Mouse (Mus musculus) forebrain, embryonic 16.5 days (tissue): ENCODE measurements at regions not wholly inside any gene's neighbourhood (a gene's known extent, or its start where the extent isn't known, plus 50 kb on each side); places are given as distances from the start of the nearest gene placed in this dataset.
A peak's percentile ranks its signal among the peaks of the same experiment; 100 is the strongest.
"Not testable (repeated sequence)": the region's sequence is repeated elsewhere in the genome, so short reads cannot be mapped to it uniquely, and the experiment has no call there.

Experiments
- ATAC-seq: fragments of 200-750 bp; cut with Nextera tagmentation; 2 replicates; pipeline ENCODE4 v1.8.0; 2017; ENCODE audit warnings: mild to moderate bottlenecking, moderate library complexity
- H3K27ac ChIP-seq: fragments of 300-500 bp; sonication (generic); 2 replicates; pipeline ENCODE4 v1.5.1; 2014; ENCODE audit warnings: low read length, control low read depth
- H3K27me3 ChIP-seq: fragments of 300-500 bp; sonication (generic); replicated peaks from 2 replicates; pipeline ENCODE4 v1.6.1; 2014; ENCODE audit warnings: low read length; ENCODE audit not compliant: control insufficient read depth, insufficient read depth
- H3K36me3 ChIP-seq: fragments of 300-500 bp; sonication (generic); 2 replicates; pipeline ENCODE4 v1.6.1; 2014; ENCODE audit not compliant: control insufficient read depth, insufficient read depth
- H3K4me1 ChIP-seq: fragments of 300-500 bp; sonication (generic); replicated peaks from 2 replicates; pipeline ENCODE4 v1.6.1; 2014; ENCODE audit warnings: low read length; ENCODE audit not compliant: control insufficient read depth, insufficient read depth
- H3K4me2 ChIP-seq: fragments of 300-500 bp; sonication (generic); 2 replicates; pipeline ENCODE4 v1.6.1; 2014; ENCODE audit warnings: mild to moderate bottlenecking, low read length, control low read depth
- H3K4me3 ChIP-seq: fragments of 300-500 bp; sonication (generic); replicated peaks from 2 replicates; pipeline ENCODE4 v1.5.1; 2014; ENCODE audit warnings: mild to moderate bottlenecking, low read length, control low read depth
- H3K9ac ChIP-seq: fragments of 300-500 bp; sonication (generic); replicated peaks from 2 replicates; pipeline ENCODE4 v1.6.1; 2014; ENCODE audit warnings: low read depth, low read length, control low read depth
- H3K9me3 ChIP-seq: fragments of 300-500 bp; sonication (generic); 2 replicates; pipeline ENCODE4 v1.6.1; 2016; ENCODE audit warnings: low read length; ENCODE audit not compliant: control insufficient read depth
- WGBS: fragments of 180-500 bp; shearing (Covaris S2); extraction: QIAGEN DNeasy Blood & Tissue Kit; methylation state at CpG from one replicate; pipeline ENCODE4 v1.1.7; 2014; 5-methylcytosine and 5-hydroxymethylcytosine counted together

- not testable (repeated sequence) for H3K9ac ChIP-seq, H3K27me3 ChIP-seq, H3K27ac ChIP-seq, H3K36me3 ChIP-seq, ATAC-seq, H3K4me1 ChIP-seq, H3K4me2 ChIP-seq, H3K9me3 ChIP-seq, H3K4me3 ChIP-seq
- 24% methylated on average over 2 of the region's 2 CpGs for WGBS
Measured at GRCm38 (mm10) chr2:108843855-108844254, 436.7 kb upstream of the Kif18a start.

- WGBS: 83% methylated on average over 3 of the region's 3 CpGs
- H3K27ac ChIP-seq: no peak overlapping the region
- ATAC-seq: no peak
- H3K9ac ChIP-seq: no peak overlapping the region
- H3K27me3 ChIP-seq: no peaks in the 10 kb centered on the region
- no peak overlapping the region for H3K4me2 ChIP-seq
- 0 out of 2 replicates have a peak, but pooled peaks cover 2% of the 10 kb centered on the region for H3K9me3 ChIP-seq
- H3K4me3 ChIP-seq: no peak overlapping the region
- H3K4me1 ChIP-seq: no peaks in the 10 kb centered on the region
- H3K36me3 ChIP-seq: no peaks in the 10 kb centered on the region
Measured at GRCm38 (mm10) chr2:108848051-108848450, 432.5 kb upstream of the Kif18a start.

GRCm38 (mm10) chr2:108854399-108854798 is 426.1 kb upstream of the Kif18a start:
- H3K4me2 ChIP-seq: no peak overlapping the region
- peak; percentile 82 for ATAC-seq
- WGBS: 9% methylated on average over 2 of the region's 2 CpGs
- H3K4me1 ChIP-seq: 0 out of 2 replicates have a peak, but pooled peaks cover 3% of the 10 kb centered on the region
- no peak overlapping the region for H3K9ac ChIP-seq
- no peak overlapping the region for H3K27ac ChIP-seq
- no peaks in the 10 kb centered on the region for H3K27me3 ChIP-seq
- H3K36me3 ChIP-seq: no peaks in the 10 kb centered on the region
- H3K9me3 ChIP-seq: no peaks in the 10 kb centered on the region
- no peak overlapping the region for H3K4me3 ChIP-seq

- no peak for ATAC-seq
- 80% methylated on average over 4 of the region's 4 CpGs for WGBS
- Histone ChIP-seq H3K4me2 (no peak overlapping the region), H3K9ac (no peak overlapping the region), H3K27ac (no peak overlapping the region), H3K27me3 (no peaks in the 10 kb centered on the region), H3K9me3 (no peaks in the 10 kb centered on the region), H3K4me1 (no peaks in the 10 kb centered on the region), H3K4me3 (no peak overlapping the region), H3K36me3 (no peaks in the 10 kb centered on the region)
Measured at GRCm38 (mm10) chr2:108877141-108877540, 403.4 kb upstream of the Kif18a start.

- Histone ChIP-seq H3K9ac (no peak overlapping the region), H3K4me1 (no peaks in the 10 kb centered on the region), H3K36me3 (no peaks in the 10 kb centered on the region), H3K27ac (no peak overlapping the region), H3K9me3 (no peaks in the 10 kb centered on the region), H3K27me3 (no peaks in the 10 kb centered on the region), H3K4me2 (no peak overlapping the region), H3K4me3 (no peak overlapping the region)
- no peak for ATAC-seq
- WGBS: 68% methylated on average over 3 of the region's 3 CpGs
Measured at GRCm38 (mm10) chr2:108877676-108878075, 402.9 kb upstream of the Kif18a start.

GRCm38 (mm10) chr2:108904121-108904733 is 376.3 kb upstream of the Kif18a start:
- no peak overlapping the region for H3K4me2 ChIP-seq
- peak; percentile 70 for ATAC-seq

GRCm38 (mm10) chr2:108913555-108913954 is 367.0 kb upstream of the Kif18a start:
- Histone ChIP-seq H3K27ac (no peak overlapping the region), H3K4me1 (no peaks in the 10 kb centered on the region), H3K9me3 (no peaks in the 10 kb centered on the region), H3K4me3 (no peak overlapping the region), H3K36me3 (no peaks in the 10 kb centered on the region), H3K4me2 (no peak overlapping the region), H3K9ac (no peak overlapping the region), H3K27me3 (no peaks in the 10 kb centered on the region)
- WGBS: 70% methylated on average over 2 of the region's 2 CpGs
- ATAC-seq: no peak

More at GRCm38 (mm10) chr2:108904121-108904733, 376.3 kb upstream of the Kif18a start:
- Histone ChIP-seq H3K4me1 (no peaks in the 10 kb centered on the region), H3K36me3 (no peaks in the 10 kb centered on the region), H3K9ac (no peak overlapping the region), H3K27ac (no peak overlapping the region), H3K4me3 (no peak overlapping the region), H3K27me3 (no peaks in the 10 kb centered on the region), H3K9me3 (no peaks in the 10 kb centered on the region)
- 51% methylated on average over 3 of the region's 3 CpGs for WGBS

- Histone ChIP-seq H3K4me1 (no peaks in the 10 kb centered on the region), H3K9ac (no peak overlapping the region), H3K27ac (no peak overlapping the region), H3K36me3 (no peaks in the 10 kb centered on the region), H3K4me2 (no peak overlapping the region), H3K9me3 (no peaks in the 10 kb centered on the region), H3K4me3 (no peak overlapping the region), H3K27me3 (no peaks in the 10 kb centered on the region)
- WGBS: 81% methylated on average over 3 of the region's 3 CpGs
- ATAC-seq: no peak
Measured at GRCm38 (mm10) chr2:108913967-108914366, 366.6 kb upstream of the Kif18a start.

GRCm38 (mm10) chr2:108919500-108920045 is 361.0 kb upstream of the Kif18a start:
- H3K27me3 ChIP-seq: no peaks in the 10 kb centered on the region
- H3K4me1 ChIP-seq: no peaks in the 10 kb centered on the region
- ATAC-seq: no peak
- no peak overlapping the region for H3K9ac ChIP-seq
- no peak overlapping the region for H3K27ac ChIP-seq
- no peaks in the 10 kb centered on the region for H3K9me3 ChIP-seq
- H3K4me3 ChIP-seq: no peak overlapping the region
- no peak overlapping the region for H3K4me2 ChIP-seq
- 81% methylated on average over 3 of the region's 3 CpGs for WGBS
- H3K36me3 ChIP-seq: no peaks in the 10 kb centered on the region

- WGBS: 57% methylated on average over 5 of the region's 5 CpGs
- Histone ChIP-seq H3K4me3 (no peak overlapping the region), H3K27me3 (no peaks in the 10 kb centered on the region), H3K9me3 (no peaks in the 10 kb centered on the region), H3K4me1 (no peaks in the 10 kb centered on the region), H3K9ac (no peak overlapping the region), H3K4me2 (no peak overlapping the region), H3K27ac (no peak overlapping the region), H3K36me3 (no peaks in the 10 kb centered on the region)
- ATAC-seq: no peak
Measured at GRCm38 (mm10) chr2:108920111-108920510, 360.4 kb upstream of the Kif18a start.
